Mouse (Mus musculus) heart, embryonic 15.5 days (tissue): ENCODE measurements at regions not wholly inside any gene's neighbourhood (a gene's known extent, or its start where the extent isn't known, plus 50 kb on each side); places are given as distances from the start of the nearest gene placed in this dataset.

Experiments used
- ATAC-seq: fragments of 200-750 bp; cut with Nextera tagmentation; replicated peaks from 2 replicates; pipeline ENCODE4 v1.8.0; 2017; ENCODE audit warnings: low read depth, moderate TSS enrichment; ENCODE audit not compliant: insufficient number of reproducible peaks, insufficient read depth, low FRiP score
- H3K27ac ChIP-seq: fragments of 300-500 bp; sonication (generic); 2 replicates; pipeline ENCODE4 v1.5.1; 2015; ENCODE audit warnings: mild to moderate bottlenecking, inconsistent platforms
- H3K27me3 ChIP-seq: fragments of 300-500 bp; sonication (generic); 2 replicates; pipeline ENCODE4 v1.6.1; 2015; ENCODE audit warnings: inconsistent platforms
- H3K36me3 ChIP-seq: fragments of 300-500 bp; sonication (generic); 2 replicates; pipeline ENCODE4 v1.6.1; 2015; ENCODE audit warnings: mild to moderate bottlenecking, inconsistent platforms
- H3K4me1 ChIP-seq: fragments of 300-500 bp; sonication (generic); replicated peaks from 2 replicates; pipeline ENCODE4 v1.6.1; 2015; ENCODE audit warnings: inconsistent platforms
- H3K4me2 ChIP-seq: fragments of 300-500 bp; sonication (generic); 2 replicates; pipeline ENCODE4 v1.6.1; 2015; ENCODE audit warnings: inconsistent platforms, mild to moderate bottlenecking, moderate library complexity
- H3K4me3 ChIP-seq: fragments of 300-500 bp; sonication (generic); 2 replicates; pipeline ENCODE4 v1.5.1; 2015; ENCODE audit warnings: mild to moderate bottlenecking, inconsistent platforms
- H3K9ac ChIP-seq: fragments of 300-500 bp; sonication (generic); 2 replicates; pipeline ENCODE4 v1.6.1; 2015; ENCODE audit warnings: mild to moderate bottlenecking, inconsistent platforms
- H3K9me3 ChIP-seq: fragments of 300-500 bp; sonication (generic); replicated peaks from 2 replicates; pipeline ENCODE4 v1.6.1; 2016; ENCODE audit warnings: inconsistent platforms
- WGBS: fragments of 180-500 bp; shearing (Covaris S2); methylation state at CpG from one replicate; pipeline ENCODE4 v1.1.7; 2015; ENCODE audit warnings: mixed read lengths; 5-methylcytosine and 5-hydroxymethylcytosine counted together

DNA sequence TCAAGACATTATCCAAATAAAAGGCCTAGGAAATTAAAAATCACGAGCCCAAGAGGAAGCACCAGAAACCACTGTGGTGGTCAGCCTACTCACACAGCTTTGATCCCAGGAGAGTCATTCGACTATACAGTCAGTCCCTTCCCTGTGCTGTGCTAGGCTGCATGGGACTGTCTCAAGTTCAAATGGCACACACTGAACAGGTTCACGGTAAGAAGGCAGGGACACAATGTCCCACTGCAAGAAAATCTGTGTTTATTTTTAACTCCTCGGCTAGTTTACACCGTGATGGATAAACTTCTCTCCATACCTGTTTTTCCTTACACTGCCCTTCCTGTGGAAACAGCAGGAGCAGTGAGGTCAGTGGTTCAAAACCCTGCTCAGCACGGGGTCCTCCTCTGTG is 165.2 kb upstream of the Klf14 start:
- no peak overlapping the region for H3K27ac ChIP-seq
- no peak overlapping the region for H3K4me3 ChIP-seq
- WGBS: 53% methylated on average over 6 of the region's 6 CpGs
- H3K36me3 ChIP-seq: no peaks in the 10 kb centered on the region
- no peak for ATAC-seq
- H3K9ac ChIP-seq: no peak overlapping the region
- H3K4me2 ChIP-seq: no peak overlapping the region
- no peaks in the 10 kb centered on the region; the same call in 1 of the 2 replicates for H3K4me1 ChIP-seq
- no peaks in the 10 kb centered on the region for H3K9me3 ChIP-seq
- no peaks in the 10 kb centered on the region for H3K27me3 ChIP-seq

DNA sequence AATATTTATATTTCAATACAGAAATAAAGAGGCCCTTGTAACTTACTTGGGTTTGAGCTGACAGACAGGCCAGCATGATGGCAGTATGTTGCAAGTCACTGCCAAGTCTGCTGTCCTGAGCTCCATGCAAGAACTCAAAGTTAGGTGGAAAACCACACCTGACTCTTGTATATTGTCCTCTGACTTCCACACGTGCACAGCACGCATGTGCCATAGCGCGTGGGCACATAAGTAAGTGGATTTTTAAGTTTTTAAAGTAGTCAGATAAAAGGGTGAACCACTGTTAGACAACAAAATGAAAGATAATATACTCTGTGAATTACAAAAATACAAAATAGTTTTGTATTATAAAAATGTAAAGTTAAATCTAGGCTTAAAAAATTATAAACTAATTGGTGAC is 166.0 kb upstream of the Klf14 start:
- no peak overlapping the region for H3K4me3 ChIP-seq
- no peaks in the 10 kb centered on the region for H3K9me3 ChIP-seq
- H3K27me3 ChIP-seq: no peaks in the 10 kb centered on the region
- no peak overlapping the region for H3K4me2 ChIP-seq
- no peak for ATAC-seq
- 83% methylated on average over 4 of the region's 4 CpGs for WGBS
- H3K4me1 ChIP-seq: no peaks in the 10 kb centered on the region; the same call in 1 of the 2 replicates
- no peaks in the 10 kb centered on the region for H3K36me3 ChIP-seq
- no peak overlapping the region for H3K9ac ChIP-seq
- no peak overlapping the region for H3K27ac ChIP-seq

DNA sequence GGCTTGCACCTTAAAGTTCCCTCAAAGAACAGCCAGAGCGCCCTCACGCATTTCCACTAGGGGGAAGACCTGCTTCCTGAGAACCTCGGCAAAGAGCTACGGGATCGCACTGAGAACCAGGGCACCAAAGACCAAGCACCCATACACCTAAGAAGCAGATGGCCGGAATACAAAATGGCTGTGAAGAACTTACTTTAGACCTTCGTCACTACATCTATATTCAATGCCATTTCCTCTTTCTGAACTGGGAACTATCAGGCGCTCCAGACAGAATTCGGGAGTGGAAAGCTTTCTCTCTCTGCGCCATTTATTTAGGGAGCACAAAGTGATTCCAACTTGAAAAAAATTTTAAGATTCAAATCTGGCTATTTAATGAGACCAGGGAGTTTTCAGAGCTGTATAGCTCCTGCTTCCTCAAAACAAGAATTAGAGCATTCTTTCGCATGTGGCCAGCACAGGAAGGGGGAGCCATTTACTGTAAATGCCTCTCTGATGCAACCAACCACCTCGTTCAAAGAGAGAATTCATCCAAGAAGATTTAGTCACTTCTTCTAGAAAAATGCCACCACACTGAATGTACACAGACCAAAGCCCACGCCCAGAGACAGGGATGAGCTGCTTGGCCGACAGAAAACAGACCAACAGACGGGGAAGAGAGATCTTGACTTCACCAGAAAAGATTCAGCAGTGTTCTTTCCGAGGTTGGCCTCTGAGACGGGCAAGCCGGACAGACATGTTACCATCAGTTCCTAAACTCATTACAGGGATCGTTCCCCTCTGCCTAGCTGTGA is 166.6 kb upstream of the Klf14 start:
- Histone ChIP-seq H3K9me3 (no peaks in the 10 kb centered on the region), H3K27me3 (no peaks in the 10 kb centered on the region), H3K4me1 (no peaks in the 10 kb centered on the region; the same call in 1 of the 2 replicates), H3K9ac (no peak overlapping the region), H3K36me3 (no peaks in the 10 kb centered on the region), H3K27ac (no peak overlapping the region; the same call in 1 of the 2 replicates), H3K4me2 (peak overlapping the region; percentile 37), H3K4me3 (peak overlapping the region; percentile 19)
- ATAC-seq: no peak
- 61% methylated on average over 19 of the region's 19 CpGs for WGBS

DNA sequence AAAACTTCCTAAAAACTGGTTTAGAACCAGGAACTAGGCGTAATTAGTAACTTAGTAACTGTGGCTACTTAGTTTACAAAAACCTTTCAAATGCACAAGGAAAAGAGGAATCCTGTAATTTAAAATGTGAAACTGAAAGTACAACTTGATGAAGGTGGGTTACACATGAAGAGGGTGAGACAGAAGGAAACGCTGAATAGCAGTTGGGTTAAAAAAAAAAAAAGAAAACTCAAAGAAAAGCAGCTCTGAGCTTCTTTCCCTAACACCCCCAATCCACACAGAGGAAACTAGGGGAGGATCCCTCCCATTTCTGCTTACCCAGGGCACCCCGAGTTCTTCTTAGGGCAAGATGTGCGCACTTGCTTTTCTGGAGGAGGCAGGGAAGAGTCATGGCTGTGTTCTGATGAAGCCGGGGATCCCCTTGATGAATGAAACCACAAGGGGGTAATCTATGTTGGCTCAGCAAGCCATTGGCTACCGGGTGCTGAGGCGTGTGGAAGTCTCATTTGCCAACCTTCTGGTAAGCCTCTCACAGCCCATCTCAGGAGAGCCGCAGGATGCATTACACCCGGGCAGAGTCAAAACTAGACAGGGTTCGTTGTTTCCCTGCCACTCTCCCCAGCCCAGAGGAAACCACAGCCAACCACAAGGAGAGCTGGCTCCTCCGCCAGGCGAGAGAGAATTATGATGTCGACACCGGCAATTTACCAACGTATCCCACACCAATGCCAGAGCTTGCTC is 167.4 kb upstream of the Klf14 start:
- no peaks in the 10 kb centered on the region for H3K9me3 ChIP-seq
- H3K4me3 ChIP-seq: peak overlapping the region; percentile 19
- 67% methylated on average over 15 of the region's 15 CpGs for WGBS
- H3K4me1 ChIP-seq: no peaks in the 10 kb centered on the region; the same call in 1 of the 2 replicates
- no peak for ATAC-seq
- peak overlapping the region; percentile 37; the same call in 1 of the 2 replicates for H3K4me2 ChIP-seq
- H3K36me3 ChIP-seq: no peaks in the 10 kb centered on the region
- H3K27ac ChIP-seq: peak overlapping the region; percentile 27; the same call in 1 of the 2 replicates
- H3K27me3 ChIP-seq: no peaks in the 10 kb centered on the region
- no peak overlapping the region for H3K9ac ChIP-seq

DNA sequence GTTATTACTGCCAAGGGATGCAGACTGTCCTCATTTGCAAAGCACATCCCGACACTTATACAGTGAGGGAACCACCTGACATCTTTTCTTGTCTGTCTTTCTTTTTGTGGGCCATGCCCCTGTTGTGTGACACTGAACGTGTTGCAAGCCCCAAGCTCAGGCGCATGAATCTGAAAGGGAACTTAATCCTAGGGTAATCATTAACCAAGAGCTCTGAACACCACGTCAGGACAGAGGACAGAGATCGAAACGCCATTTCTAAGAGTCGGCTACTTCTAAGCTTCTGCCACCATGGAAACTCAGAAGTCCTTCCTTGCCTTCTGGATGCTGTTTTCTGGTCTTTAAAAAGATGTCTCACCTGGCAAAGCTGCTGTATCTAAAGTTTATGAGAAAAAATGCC is 170.3 kb upstream of the Klf14 start:
- ATAC-seq: no peak
- no peak overlapping the region for H3K27ac ChIP-seq
- no peaks in the 10 kb centered on the region for H3K27me3 ChIP-seq
- no peaks in the 10 kb centered on the region for H3K36me3 ChIP-seq
- no peak overlapping the region for H3K9ac ChIP-seq
- WGBS: 74% methylated on average over 7 of the region's 7 CpGs
- peaks cover under 1% of the 10 kb centered on the region for H3K4me1 ChIP-seq
- H3K4me2 ChIP-seq: no peak overlapping the region
- H3K9me3 ChIP-seq: no peaks in the 10 kb centered on the region
- no peak overlapping the region for H3K4me3 ChIP-seq

DNA sequence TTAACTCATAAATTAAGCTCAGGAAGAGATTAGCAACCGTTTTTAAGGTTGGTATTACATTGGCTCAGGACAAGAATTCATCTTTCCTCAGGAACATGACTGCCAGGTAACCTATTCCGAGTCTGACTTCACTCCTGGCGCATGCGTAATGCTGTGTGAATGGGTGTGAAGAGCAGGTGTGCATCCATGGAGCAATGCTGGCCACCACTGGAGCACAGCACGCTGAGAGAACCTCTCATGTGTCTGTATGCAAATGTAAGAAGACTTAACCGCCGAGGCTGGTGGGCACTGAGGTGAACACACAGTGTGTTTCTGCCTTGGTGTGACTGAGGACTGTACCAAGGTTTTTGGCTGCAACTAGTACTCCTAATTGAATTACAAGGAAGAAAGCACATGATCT is 171.1 kb upstream of the Klf14 start:
- H3K4me3 ChIP-seq: no peak overlapping the region

DNA sequence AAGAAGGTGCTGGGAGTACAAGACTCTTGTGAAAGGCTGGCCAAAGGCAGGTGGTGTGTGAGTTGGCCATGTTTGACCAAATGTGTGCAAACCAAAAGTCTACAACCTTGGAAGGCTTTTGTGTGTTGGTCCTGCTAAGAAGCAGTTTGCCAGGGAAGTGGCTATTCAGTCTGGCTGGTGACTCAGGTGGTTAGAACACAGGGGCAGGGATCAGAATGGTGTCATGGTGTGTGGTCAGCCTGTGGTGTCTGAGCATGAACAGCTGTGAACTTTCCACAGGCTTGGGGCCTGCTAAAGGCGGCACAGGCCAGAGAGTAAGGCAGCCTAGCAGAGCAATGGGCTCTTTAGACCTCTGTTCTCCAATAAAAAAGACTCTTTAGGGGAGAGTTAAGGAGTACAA is 171.6 kb upstream of the Klf14 start:
- ATAC-seq: no peak
- no peak overlapping the region for H3K27ac ChIP-seq
- 85% methylated on average over 1 of the region's 1 CpGs for WGBS
- no peak overlapping the region for H3K4me3 ChIP-seq
- H3K9me3 ChIP-seq: no peaks in the 10 kb centered on the region
- H3K36me3 ChIP-seq: no peaks in the 10 kb centered on the region
- no peaks in the 10 kb centered on the region for H3K27me3 ChIP-seq
- peaks cover 8% of the 10 kb centered on the region for H3K4me1 ChIP-seq
- H3K9ac ChIP-seq: no peak overlapping the region
- no peak overlapping the region for H3K4me2 ChIP-seq

More for the DNA sequence above, 171.1 kb upstream of the Klf14 start:
- no peaks in the 10 kb centered on the region for H3K9me3 ChIP-seq
- WGBS: 81% methylated on average over 7 of the region's 7 CpGs
- H3K27ac ChIP-seq: no peak overlapping the region
- H3K9ac ChIP-seq: no peak overlapping the region
- no peak for ATAC-seq
- H3K36me3 ChIP-seq: no peaks in the 10 kb centered on the region
- peaks cover 6% of the 10 kb centered on the region for H3K4me1 ChIP-seq
- no peaks in the 10 kb centered on the region for H3K27me3 ChIP-seq
- H3K4me2 ChIP-seq: no peak overlapping the region

DNA sequence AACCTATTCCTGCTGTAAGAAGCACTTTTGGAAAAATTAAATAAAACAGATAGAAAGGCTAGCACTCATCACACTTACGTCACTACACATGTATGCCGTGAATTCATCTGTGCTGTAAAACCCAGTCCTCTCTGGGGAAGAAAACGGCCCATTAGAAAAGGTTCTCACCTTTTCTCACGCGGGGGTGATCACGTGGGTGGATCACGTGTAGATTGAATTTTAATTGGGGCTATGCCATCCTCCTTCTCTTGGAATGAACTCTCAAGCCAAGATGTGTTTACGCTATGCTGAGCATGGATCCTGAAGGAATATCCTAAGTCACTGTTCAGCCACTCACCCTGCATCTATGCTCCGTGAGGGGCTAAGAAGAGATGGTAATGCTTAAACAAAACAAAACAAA is 172.8 kb upstream of the Klf14 start:
- no peak for ATAC-seq
- peaks cover 11% of the 10 kb centered on the region for H3K4me1 ChIP-seq
- H3K9me3 ChIP-seq: no peaks in the 10 kb centered on the region
- H3K27me3 ChIP-seq: no peaks in the 10 kb centered on the region
- no peaks in the 10 kb centered on the region for H3K36me3 ChIP-seq
- H3K4me3 ChIP-seq: no peak overlapping the region
- WGBS: 76% methylated on average over 9 of the region's 9 CpGs
- H3K27ac ChIP-seq: no peak overlapping the region
- no peak overlapping the region for H3K9ac ChIP-seq
- no peak overlapping the region for H3K4me2 ChIP-seq

DNA sequence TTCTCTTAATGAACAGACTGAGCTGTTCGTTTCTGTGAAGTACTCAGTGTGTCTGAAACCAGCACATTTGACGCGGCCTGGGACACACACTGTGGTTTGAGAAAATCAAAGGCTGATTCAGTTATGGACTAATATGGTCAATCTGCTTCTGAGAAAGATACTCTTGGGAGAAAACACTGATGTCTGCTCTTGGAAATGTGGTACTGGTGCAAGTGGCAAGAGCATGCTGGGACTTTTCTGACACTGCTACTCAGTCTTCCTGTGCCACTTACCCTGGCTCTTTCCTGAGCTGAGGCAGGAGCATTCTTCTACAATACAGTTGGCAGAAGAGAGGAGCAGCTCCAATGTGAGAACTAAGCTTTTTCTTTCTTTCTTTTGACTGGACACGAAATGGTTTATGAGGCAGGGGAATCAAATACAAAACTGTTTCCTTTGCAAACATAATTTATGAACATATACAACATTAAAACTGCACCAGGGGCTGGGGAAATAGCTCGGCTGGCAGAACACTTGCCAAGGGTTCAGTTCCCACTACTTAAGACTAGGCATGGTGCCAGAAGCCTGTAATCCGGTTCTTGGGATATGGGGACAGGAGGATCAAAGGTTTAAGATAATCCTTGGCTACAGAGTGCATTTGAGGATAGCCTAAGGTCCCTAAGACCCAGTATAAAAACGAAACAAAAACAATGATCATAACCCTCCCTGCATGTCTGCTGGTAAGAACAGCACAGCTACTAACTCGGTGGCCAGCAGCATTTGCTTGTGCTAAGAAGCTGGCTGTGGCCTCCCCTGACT is 173.7 kb upstream of the Klf14 start:
- Histone ChIP-seq H3K4me2 (no peak overlapping the region), H3K4me1 (peaks cover 11% of the 10 kb centered on the region), H3K27ac (no peak overlapping the region), H3K9ac (no peak overlapping the region), H3K9me3 (no peaks in the 10 kb centered on the region), H3K36me3 (no peaks in the 10 kb centered on the region), H3K4me3 (no peak overlapping the region), H3K27me3 (no peaks in the 10 kb centered on the region)
- no peak for ATAC-seq
- 64% methylated on average over 8 of the region's 8 CpGs for WGBS

DNA sequence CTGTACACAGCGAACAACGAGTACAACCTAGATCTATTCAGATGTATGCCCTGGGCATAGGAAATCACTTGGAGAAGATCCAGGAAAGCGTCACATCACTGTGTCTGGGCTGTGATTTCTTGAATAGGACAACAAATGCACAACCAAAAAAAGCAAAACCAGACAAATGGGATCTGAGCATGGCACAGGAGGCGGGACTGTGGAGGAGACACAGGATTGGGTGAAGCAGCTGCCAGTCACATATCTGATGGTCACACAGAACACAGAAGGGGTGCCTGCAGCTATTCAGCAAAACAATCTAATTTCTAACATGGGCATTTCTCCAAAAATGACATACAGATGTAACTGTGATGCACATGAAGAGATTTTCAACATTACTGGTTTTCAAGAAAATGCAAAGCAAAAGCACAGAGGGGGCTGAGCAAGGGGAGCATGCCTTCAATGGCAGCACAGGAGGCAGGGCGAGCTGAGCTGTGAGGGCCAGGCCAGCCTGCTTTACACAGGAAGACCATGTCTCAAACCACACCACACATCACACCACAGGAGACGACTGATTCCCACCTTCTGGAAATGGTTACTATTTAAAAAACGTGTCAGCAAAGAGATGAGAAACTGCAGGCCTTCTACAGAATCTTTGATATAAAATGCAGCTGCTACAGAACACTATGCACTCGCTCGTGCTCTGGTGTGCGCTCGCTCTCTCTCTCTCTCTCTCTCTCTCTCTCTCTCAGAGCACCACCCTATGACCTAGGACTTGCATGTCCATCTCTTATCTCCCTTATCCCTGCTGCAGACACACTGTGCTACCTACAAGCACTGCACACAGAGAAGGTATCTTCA is 175.2 kb upstream of the Klf14 start:
- 63% methylated on average over 11 of the region's 11 CpGs for WGBS
- H3K4me3 ChIP-seq: no peak overlapping the region
- no peaks in the 10 kb centered on the region for H3K9me3 ChIP-seq
- no peak overlapping the region for H3K9ac ChIP-seq
- no peak overlapping the region for H3K4me2 ChIP-seq
- no peak overlapping the region for H3K27ac ChIP-seq
- no peaks in the 10 kb centered on the region for H3K27me3 ChIP-seq
- ATAC-seq: no peak
- no peaks in the 10 kb centered on the region for H3K36me3 ChIP-seq
- H3K4me1 ChIP-seq: peaks cover 11% of the 10 kb centered on the region

DNA sequence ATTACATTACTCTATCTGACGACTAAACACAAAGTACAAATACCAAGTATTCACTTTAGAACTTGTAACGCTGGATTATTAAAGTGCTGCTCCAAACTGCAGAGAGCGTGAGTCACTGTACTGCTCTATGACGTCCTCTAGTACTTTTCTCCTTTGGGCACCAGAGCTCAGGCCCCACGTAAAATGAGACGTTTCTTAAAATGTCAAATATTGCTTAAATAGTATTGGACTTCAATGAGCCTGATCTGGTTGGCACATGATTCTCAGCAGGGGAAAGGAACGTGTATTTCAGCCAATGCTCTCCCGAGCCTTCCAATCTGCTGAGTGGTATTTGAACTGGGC is 175.8 kb upstream of the Klf14 start:
- 70% methylated on average over 8 of the region's 8 CpGs for WGBS
- ATAC-seq: no peak
- no peaks in the 10 kb centered on the region for H3K9me3 ChIP-seq
- no peak overlapping the region for H3K27ac ChIP-seq
- H3K36me3 ChIP-seq: no peaks in the 10 kb centered on the region
- no peak overlapping the region for H3K4me2 ChIP-seq
- H3K4me3 ChIP-seq: no peak overlapping the region
- peaks cover 11% of the 10 kb centered on the region for H3K4me1 ChIP-seq
- H3K9ac ChIP-seq: no peak overlapping the region
- no peaks in the 10 kb centered on the region for H3K27me3 ChIP-seq
